Mouse (Mus musculus) cortical plate, adult 2 months (tissue): Measurements from ENCODE around the gene Myh10.

Source experiments
- CTCF ChIP-seq: fragments of 200-500 bp; IDR thresholded peaks from 2 replicates; pipeline ENCODE4 v1.5.1; 2011; ENCODE audit warnings: mild to moderate bottlenecking, control low read depth, low read length; ENCODE audit not compliant: insufficient read depth; ENCODE audit errors: extremely low read depth
- POLR2A ChIP-seq: fragments of 200-500 bp; IDR thresholded peaks from 2 replicates; pipeline ENCODE4 v1.6.1; 2011; ENCODE audit warnings: mild to moderate bottlenecking, low read length, control low read depth; ENCODE audit not compliant: insufficient read depth; ENCODE audit errors: extremely low read depth

GRCm38 (mm10) chr11:68798258-68798657 lies 106.9 kb downstream of the Myh10 start:
- no peak for TF ChIP-seq CTCF
- TF ChIP-seq POLR2A = no peak
